Mouse (Mus musculus) hindbrain, embryonic 14.5 days (tissue): ENCODE measurements around the gene Ercc8. TPM values are rescaled to one million over a fixed set of nuclear protein-coding genes. Genes with fewer than 3 reads are reported as not detected.
A peak's percentile ranks its signal among the peaks of the same experiment; 100 is the strongest.

Source experiments
- ATAC-seq: fragments of 200-750 bp; cut with Nextera tagmentation; 2 replicates; pipeline ENCODE4 v1.8.0; 2017; ENCODE audit warnings: moderate number of reproducible peaks, mild to moderate bottlenecking, moderate TSS enrichment, moderate library complexity; ENCODE audit not compliant: low FRiP score
- DNase-seq: peaks from one replicate; pipeline ENCODE4 v3.0.0-alpha.2; 2015; ENCODE audit warnings: low spot score
- H3K27ac ChIP-seq: fragments of 300-500 bp; sonication (generic); 2 replicates; pipeline ENCODE4 v1.5.1; 2014; ENCODE audit warnings: mild to moderate bottlenecking, moderate library complexity
- H3K27me3 ChIP-seq: fragments of 300-500 bp; sonication (generic); 2 replicates; pipeline ENCODE4 v1.6.1; 2014; ENCODE audit warnings: mild to moderate bottlenecking, low read length, mixed read lengths; ENCODE audit not compliant: control insufficient read depth, insufficient read depth
- H3K36me3 ChIP-seq: fragments of 300-500 bp; sonication (generic); replicated peaks from 2 replicates; pipeline ENCODE4 v1.6.1; 2014; ENCODE audit not compliant: control insufficient read depth, insufficient read depth
- H3K4me1 ChIP-seq: fragments of 300-500 bp; sonication (generic); replicated peaks from 2 replicates; pipeline ENCODE4 v1.6.1; 2014; ENCODE audit warnings: antibody characterized with exemption, low read length, mixed read lengths; ENCODE audit not compliant: control insufficient read depth, insufficient read depth
- H3K4me2 ChIP-seq: fragments of 300-500 bp; sonication (generic); replicated peaks from 2 replicates; pipeline ENCODE4 v1.6.1; 2014; ENCODE audit warnings: mild to moderate bottlenecking, moderate library complexity
- H3K4me3 ChIP-seq: fragments of 300-500 bp; sonication (generic); replicated peaks from 2 replicates; pipeline ENCODE4 v1.5.1; 2014; ENCODE audit warnings: mild to moderate bottlenecking, low read length
- H3K9ac ChIP-seq: fragments of 300-500 bp; sonication (generic); 2 replicates; pipeline ENCODE4 v1.6.1; 2014
- H3K9me3 ChIP-seq: fragments of 300-500 bp; sonication (generic); 2 replicates; pipeline ENCODE4 v1.6.1; 2016; ENCODE audit warnings: low read length; ENCODE audit not compliant: control insufficient read depth
- WGBS: fragments of 180-500 bp; shearing (Covaris S2); extraction: QIAGEN DNeasy Blood & Tissue Kit; methylation state at CpG from one replicate; pipeline ENCODE4 v1.1.7; 2014; 5-methylcytosine and 5-hydroxymethylcytosine counted together
- polyA plus RNA-seq: library from polyadenylated mRNA; unstranded; fragments of >200 nt; fragmentation: Nextera tagmentation; extraction: Ambion mirVana; gene quantifications from 2 replicates; pipeline ENCODE4 v1.2.1, GENCODE M21; 2014

Ercc8 gene
- polyA plus RNA-seq, 1 experiment from 2014 or later: 30.8 TPM

DNA sequence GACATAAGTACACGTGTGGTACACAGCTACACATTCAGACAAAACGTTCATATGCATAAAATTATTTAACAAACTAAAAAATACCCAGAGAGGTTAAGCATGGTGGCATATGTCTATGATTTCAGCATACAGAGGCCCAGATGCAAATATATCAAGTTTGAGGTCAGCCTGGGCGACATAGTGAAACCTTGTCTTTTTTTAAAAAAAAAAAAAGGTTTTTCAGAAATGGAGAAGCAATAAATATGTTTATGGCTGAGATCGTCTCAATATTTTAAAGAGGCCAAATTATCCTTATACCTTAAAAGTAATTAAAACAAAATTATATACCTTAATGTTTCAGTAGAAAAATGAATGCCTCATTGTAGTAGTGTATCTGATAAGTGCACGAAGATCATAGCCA is 49.6 kb downstream of the Ercc8 start:
- DNase-seq (no peak), ATAC-seq (no peak)
- Histone ChIP-seq H3K4me1 (no peaks in the 10 kb centered on the region), H3K9ac (no peak overlapping the region), H3K4me2 (no peak overlapping the region), H3K27ac (no peak overlapping the region), H3K36me3 (no peaks in the 10 kb centered on the region), H3K4me3 (no peak overlapping the region), H3K27me3 (peaks cover 12% of the 10 kb centered on the region; the same call in 1 of the 2 replicates), H3K9me3 (no peaks in the 10 kb centered on the region)
- 72% methylated on average over 5 of the region's 5 CpGs for WGBS

- Histone ChIP-seq H3K4me2 (no peak overlapping the region), H3K9me3 (no peaks in the 10 kb centered on the region), H3K27ac (no peak overlapping the region), H3K36me3 (no peaks in the 10 kb centered on the region), H3K9ac (no peak overlapping the region), H3K4me3 (no peak overlapping the region), H3K27me3 (peaks cover 36% of the 10 kb centered on the region), H3K4me1 (0 out of 2 replicates have a peak, but pooled peaks cover 3% of the 10 kb centered on the region)
- no peak for DNase-seq
- no peak for ATAC-seq
- WGBS: 90% methylated on average over 8 of the region's 8 CpGs
These were observed 52.4 kb downstream of the Ercc8 start for GRCm38 (mm10) chr13:108210960-108211359.

GRCm38 (mm10) chr13:108212397-108213018 is 54.0 kb downstream of the Ercc8 start:
- no peak for DNase-seq
- ATAC-seq: no peak
- no peak overlapping the region for H3K4me2 ChIP-seq
- no peak overlapping the region for H3K4me3 ChIP-seq
- 42% methylated on average over 5 of the region's 5 CpGs for WGBS
- 0 out of 2 replicates have a peak, but pooled peaks cover 3% of the 10 kb centered on the region for H3K4me1 ChIP-seq
- peaks cover 46% of the 10 kb centered on the region for H3K27me3 ChIP-seq
- no peaks in the 10 kb centered on the region for H3K9me3 ChIP-seq
- H3K36me3 ChIP-seq: no peaks in the 10 kb centered on the region
- H3K27ac ChIP-seq: no peak overlapping the region
- no peak overlapping the region for H3K9ac ChIP-seq

- Histone ChIP-seq H3K4me1 (0 out of 2 replicates have a peak, but pooled peaks cover 3% of the 10 kb centered on the region), H3K4me2 (peak within 1 kb of the TSS; percentile 98), H3K9ac (peak within 1 kb of the TSS; percentile 70), H3K4me3 (peak within 1 kb of the TSS; percentile 76), H3K27me3 (peaks cover 46% of the 10 kb centered on the region), H3K27ac (no peak within 1 kb of the TSS), H3K9me3 (no peaks in the 10 kb centered on the region), H3K36me3 (no peaks in the 10 kb centered on the region)
- DNase-seq (peak; percentile 57), ATAC-seq (peak; percentile 94)
- WGBS: under 1% methylated on average over 24 of the region's 40 CpGs
These were observed 55.6 kb downstream of the Ercc8 start, which contains the start of gene Elovl7 for GRCm38 (mm10) chr13:108214081-108214484. TSS of gene Elovl7 (plus strand) at chr13:108214404.

DNA sequence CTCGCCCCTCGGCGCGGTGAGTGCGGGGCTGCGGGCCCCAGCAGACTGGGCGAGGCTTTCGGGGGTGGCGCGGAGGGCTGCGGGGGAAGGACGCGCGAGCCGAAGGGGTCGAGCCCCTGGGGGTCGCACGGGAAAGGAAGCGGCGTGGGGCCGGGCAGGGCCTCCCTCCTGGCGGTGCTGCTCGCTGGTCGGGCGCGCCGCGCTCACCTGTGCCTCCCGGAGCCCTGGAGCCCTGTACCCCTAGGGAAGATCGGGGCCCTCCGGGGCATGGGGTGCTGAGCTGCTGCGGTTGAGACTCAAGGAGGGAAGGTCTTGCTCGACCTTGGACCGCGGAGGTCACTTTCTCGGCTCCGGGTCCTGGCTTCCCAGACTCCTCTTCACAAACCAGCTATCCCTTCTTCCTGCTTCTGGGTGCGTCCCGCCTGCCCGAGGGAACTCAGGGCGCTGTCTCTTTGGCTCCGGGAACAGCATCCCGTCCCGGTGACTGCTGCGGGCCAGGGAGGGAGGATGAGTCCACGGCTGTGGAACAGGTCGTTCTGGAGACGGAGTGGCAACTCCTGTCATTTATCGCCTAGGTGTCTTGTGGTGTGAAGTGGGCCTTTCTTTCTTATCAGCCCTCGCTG is 56.1 kb downstream of the Ercc8 start:
- Histone ChIP-seq H3K9me3 (no peaks in the 10 kb centered on the region), H3K27me3 (peaks cover 46% of the 10 kb centered on the region), H3K4me1 (0 out of 2 replicates have a peak, but pooled peaks cover 3% of the 10 kb centered on the region), H3K27ac (no peak overlapping the region), H3K36me3 (no peaks in the 10 kb centered on the region), H3K9ac (peak overlapping the region; percentile 70), H3K4me3 (peak overlapping the region; percentile 76), H3K4me2 (peak overlapping the region; percentile 98)
- no peak for DNase-seq
- WGBS: under 1% methylated on average over 45 of the region's 50 CpGs
- ATAC-seq: peak; percentile 72

DNA sequence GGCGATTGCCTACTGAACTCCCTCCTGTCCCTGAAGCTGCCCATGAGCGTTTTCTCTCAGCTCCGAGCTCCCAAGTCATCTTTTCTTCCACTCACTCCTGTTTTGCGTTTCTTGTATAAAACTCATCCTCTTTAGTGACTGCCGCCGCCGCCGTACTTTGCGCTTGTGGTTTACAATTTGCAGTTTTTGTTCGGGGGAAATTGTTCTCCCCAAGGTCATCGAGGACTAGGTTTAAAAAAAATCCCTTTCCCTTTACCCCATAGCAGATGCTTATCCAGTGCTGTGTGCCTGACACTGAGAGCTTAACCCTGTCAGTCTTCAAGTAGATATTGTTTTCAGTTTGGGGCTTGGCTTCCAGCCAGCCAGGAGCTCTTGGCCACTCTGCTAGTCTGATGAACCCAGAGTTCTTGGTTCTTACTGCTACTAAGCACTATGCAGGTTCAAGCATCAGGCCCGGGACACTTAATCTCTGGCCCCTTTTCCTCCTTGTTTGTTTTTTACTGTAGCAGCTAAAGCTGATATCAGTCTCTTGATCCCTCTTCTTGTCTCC is 56.8 kb downstream of the Ercc8 start:
- ATAC-seq: no peak
- Histone ChIP-seq H3K9me3 (no peaks in the 10 kb centered on the region), H3K27me3 (peaks cover 46% of the 10 kb centered on the region), H3K27ac (no peak overlapping the region), H3K4me2 (peak overlapping the region; percentile 98), H3K4me3 (peak overlapping the region; percentile 76), H3K4me1 (0 out of 2 replicates have a peak, but pooled peaks cover 3% of the 10 kb centered on the region), H3K9ac (peak overlapping the region; percentile 70), H3K36me3 (no peaks in the 10 kb centered on the region)
- 4% methylated on average over 12 of the region's 12 CpGs for WGBS
- no peak for DNase-seq

DNA sequence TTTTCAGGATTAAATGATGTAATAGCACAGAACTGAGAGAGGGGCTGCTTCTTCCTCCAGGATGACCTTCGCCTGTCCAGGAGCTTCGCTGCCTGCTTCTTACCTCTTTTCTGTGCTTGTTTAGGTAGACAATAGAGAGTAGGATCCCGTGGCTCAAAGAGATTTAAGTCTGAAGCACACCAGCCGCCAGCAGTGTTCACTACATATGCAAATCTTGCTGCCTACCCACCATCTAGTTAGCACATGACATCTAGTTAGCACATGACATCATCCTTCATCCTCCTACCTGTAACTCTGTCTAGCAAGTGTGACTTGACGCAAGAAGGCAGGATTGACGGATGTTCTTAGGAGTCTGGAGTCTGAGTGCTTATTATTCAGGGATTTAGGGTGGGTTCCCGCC is 61.2 kb downstream of the Ercc8 start:
- Histone ChIP-seq H3K36me3 (no peaks in the 10 kb centered on the region), H3K4me3 (no peak overlapping the region), H3K27me3 (peaks cover 22% of the 10 kb centered on the region), H3K27ac (no peak overlapping the region), H3K9me3 (no peaks in the 10 kb centered on the region), H3K9ac (no peak overlapping the region), H3K4me2 (no peak overlapping the region), H3K4me1 (no peaks in the 10 kb centered on the region)
- DNase-seq (no peak), ATAC-seq (no peak)
- WGBS: 64% methylated on average over 7 of the region's 7 CpGs

- Histone ChIP-seq H3K9ac (no peak overlapping the region), H3K9me3 (no peaks in the 10 kb centered on the region), H3K4me3 (no peak overlapping the region), H3K4me1 (no peaks in the 10 kb centered on the region), H3K27me3 (no peaks in the 10 kb centered on the region), H3K4me2 (no peak overlapping the region), H3K36me3 (no peaks in the 10 kb centered on the region), H3K27ac (no peak overlapping the region)
- DNase-seq (no peak), ATAC-seq (no peak)
- WGBS: 84% methylated on average over 3 of the region's 3 CpGs
These were observed 70.7 kb downstream of the Ercc8 start for GRCm38 (mm10) chr13:108229191-108229590.

- Histone ChIP-seq H3K36me3 (no peaks in the 10 kb centered on the region), H3K4me1 (no peaks in the 10 kb centered on the region), H3K4me2 (no peak overlapping the region), H3K4me3 (no peak overlapping the region), H3K27ac (no peak overlapping the region), H3K27me3 (no peaks in the 10 kb centered on the region), H3K9ac (no peak overlapping the region), H3K9me3 (no peaks in the 10 kb centered on the region)
- DNase-seq: no peak
- 68% methylated on average over 6 of the region's 6 CpGs for WGBS
- no peak for ATAC-seq
These were observed 71.3 kb downstream of the Ercc8 start for GRCm38 (mm10) chr13:108229634-108230330.
